In genomic region chr11:98253807-98254206, GRCm38 (mm10) we compare ENCODE assay signal across 12 mouse cellular contexts.
"Had no signal": no experiment of that assay in that cellular context is flagged by ENCODE, and none has a peak within 500 bp of the region (broad histone marks: within the 10 kb centered on the region; RNA-seq: fewer than 3 reads in every experiment).

No protein-coding gene starts in this region.

- DNase-seq: retina, postnatal 1 day; right cerebral cortex, adult 18-20 months; right cerebral cortex, postnatal 14 days; right cerebral cortex, postnatal 25 days; right cerebral cortex, postnatal 4 days; spleen, adult 18-20 months; thymus, adult 18-20 months; thymus, adult 2 months; thymus, postnatal 14 days; thymus, postnatal 25 days; thymus, postnatal 36 days; thymus, postnatal 4 days had no signal
